Mouse (Mus musculus): ENCODE measurements around the gene AI182371. TPM values are rescaled to one million over a fixed set of nuclear protein-coding genes. Genes with fewer than 3 reads are reported as not detected.

Gene AI182371
- total and polyA plus RNA-seq, 3 experiments, result 0.08 to 3.6 (median 1.6) TPM

DNA sequence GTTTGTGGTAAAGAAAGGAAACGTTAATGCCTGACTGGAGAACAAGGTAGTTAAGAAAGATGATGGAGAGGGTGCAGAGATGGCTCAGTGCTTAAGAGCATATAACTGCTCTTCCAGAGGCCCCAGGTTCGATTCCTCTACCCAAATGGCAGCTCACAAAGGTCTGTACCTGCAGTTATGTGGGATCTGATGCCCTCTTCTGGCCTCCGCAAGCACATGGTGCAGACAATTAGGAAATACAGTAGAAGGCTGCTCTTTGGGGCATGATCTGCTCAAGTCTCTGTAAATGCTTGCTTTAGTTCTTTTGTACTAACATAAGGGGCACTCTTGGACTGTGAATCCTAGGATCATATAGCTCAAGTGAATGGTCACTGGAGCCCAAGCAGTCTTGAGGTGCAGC is 7.4 kb upstream of the AI182371 start:
- H3K9me3 ChIP-seq (replicated peaks), result no peaks in the 10 kb centered on the region
- H3K4me3 ChIP-seq (ENCODE audit: low read depth, low read length), result peak overlapping the region; percentile 86
- peaks cover 18% of the 10 kb centered on the region for H3K36me3 ChIP-seq (replicated peaks)
- ATAC-seq (ENCODE audit: extremely low read depth, insufficient number of reproducible peaks, low FRiP score, poor library complexity, severe bottlenecking), result no peak
- H3K4me1 ChIP-seq (ENCODE audit: insufficient read depth, low read depth, low read length), result peaks cover 41% of the 10 kb centered on the region
- TF ChIP-seq GATA1 (IDR thresholded peaks at IDR 0.05; ENCODE audit: borderline replicate concordance, low read length) (no peak), GATA2 (IDR thresholded peaks at IDR 0.05; ENCODE audit: borderline replicate concordance, low read depth, low read length) (no peak), POLR2AphosphoS5 (IDR thresholded peaks at IDR 0.05; ENCODE audit: insufficient replicate concordance, low read depth, low read length) (no peak), TAL1 (conservative IDR thresholded peaks at IDR 0.05; ENCODE audit: low read depth, low read length) (no peak), CTCF (IDR thresholded peaks at IDR 0.05; ENCODE audit: low read depth, low read length) (no peak)
- peak; percentile 1 for DNase-seq (ENCODE audit: low spot score)
- no peaks in the 10 kb centered on the region for H3K27me3 ChIP-seq (ENCODE audit: insufficient read depth, low read length)

DNA sequence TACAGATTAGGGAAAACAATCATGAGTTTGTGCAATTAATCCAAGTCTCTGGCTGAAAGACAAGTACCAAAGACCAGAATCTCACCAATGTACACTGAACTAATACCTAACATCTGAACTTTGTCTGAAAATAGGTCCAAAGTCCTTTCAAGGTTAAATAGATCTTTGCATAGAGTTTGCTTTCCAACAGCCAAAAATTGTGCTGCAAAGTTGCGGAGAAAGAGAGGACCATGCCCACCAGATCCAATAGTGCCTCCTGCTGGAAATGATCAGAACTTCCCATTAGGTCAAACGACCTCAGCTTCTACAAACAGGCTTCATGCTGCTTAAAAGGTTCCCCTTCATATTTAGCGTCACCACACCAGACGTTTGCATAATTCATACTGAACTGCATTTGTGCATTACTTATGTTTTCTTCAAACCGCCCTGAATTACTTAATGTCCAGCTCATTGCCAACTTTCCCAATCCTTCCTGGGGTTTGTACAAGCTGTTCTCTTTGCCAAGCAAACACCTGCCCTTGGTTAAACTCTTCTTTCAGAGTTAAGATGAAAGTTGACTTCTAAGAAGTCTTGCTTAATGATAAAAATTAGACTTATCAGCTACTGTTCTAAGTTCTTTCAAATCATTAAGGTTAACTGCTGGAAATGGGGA is 6.8 kb upstream of the AI182371 start:
- no peaks in the 10 kb centered on the region for H3K9me3 ChIP-seq (replicated peaks)
- no peaks in the 10 kb centered on the region for H3K27me3 ChIP-seq (ENCODE audit: insufficient read depth, low read length)
- DNase-seq (ENCODE audit: low spot score), result no peak
- H3K4me1 ChIP-seq (ENCODE audit: insufficient read depth, low read depth, low read length), result peaks cover 46% of the 10 kb centered on the region
- H3K36me3 ChIP-seq (replicated peaks), result peaks cover 15% of the 10 kb centered on the region
- no peak for ATAC-seq (ENCODE audit: extremely low read depth, insufficient number of reproducible peaks, low FRiP score, poor library complexity, severe bottlenecking)
- no peak overlapping the region for H3K4me3 ChIP-seq (ENCODE audit: low read depth, low read length)
- peak; percentile 21; the same call in 1 of the 2 replicates for TF ChIP-seq CTCF (IDR thresholded peaks at IDR 0.05; ENCODE audit: low read depth, low read length)
- TF ChIP-seq GATA2 (IDR thresholded peaks at IDR 0.05; ENCODE audit: borderline replicate concordance, low read depth, low read length), result no peak
- no peak for TF ChIP-seq GATA1 (IDR thresholded peaks at IDR 0.05; ENCODE audit: borderline replicate concordance, low read length)
- no peak for TF ChIP-seq POLR2AphosphoS5 (IDR thresholded peaks at IDR 0.05; ENCODE audit: insufficient replicate concordance, low read depth, low read length)

DNA sequence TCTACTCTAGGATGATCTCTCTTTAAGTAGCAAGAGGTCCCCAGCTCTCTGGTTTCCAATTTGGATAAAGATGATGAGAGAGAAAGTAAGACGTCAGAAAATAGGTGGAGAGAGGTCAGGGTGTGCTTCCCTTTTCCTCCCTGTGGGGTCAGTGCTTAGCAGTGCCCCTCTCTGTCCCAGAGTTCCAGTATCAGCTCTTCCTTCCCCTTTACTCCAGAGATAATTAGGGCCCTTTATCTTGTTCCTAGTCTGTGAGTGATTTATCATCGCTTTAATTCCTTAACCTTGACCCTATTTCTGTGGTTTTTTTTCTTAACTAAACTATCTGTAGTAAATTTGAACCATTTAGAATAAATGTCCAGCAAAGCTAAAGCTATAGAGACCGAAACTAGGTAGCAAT is 3.5 kb upstream of the AI182371 start:
- H3K4me1 ChIP-seq (ENCODE audit: insufficient read depth, low read depth, low read length), result peaks cover 26% of the 10 kb centered on the region
- TF ChIP-seq GATA2 (IDR thresholded peaks at IDR 0.05; ENCODE audit: borderline replicate concordance, low read depth, low read length), result no peak
- TF ChIP-seq TAL1 (conservative IDR thresholded peaks at IDR 0.05; ENCODE audit: low read depth, low read length), result no peak
- TF ChIP-seq GATA1 (IDR thresholded peaks at IDR 0.05; ENCODE audit: borderline replicate concordance, low read length), result no peak
- TF ChIP-seq CTCF (IDR thresholded peaks at IDR 0.05; ENCODE audit: low read depth, low read length), result no peak
- no peak for DNase-seq (ENCODE audit: low spot score)
- no peak for ATAC-seq (ENCODE audit: extremely low read depth, insufficient number of reproducible peaks, low FRiP score, poor library complexity, severe bottlenecking)
- H3K4me3 ChIP-seq (ENCODE audit: low read depth, low read length), result no peak overlapping the region
- 0 out of 2 replicates have a peak, but pooled peaks cover 4% of the 10 kb centered on the region for H3K27me3 ChIP-seq (ENCODE audit: insufficient read depth, low read length)
- no peaks in the 10 kb centered on the region for H3K36me3 ChIP-seq (replicated peaks)
- no peaks in the 10 kb centered on the region for H3K9me3 ChIP-seq (replicated peaks)

DNA sequence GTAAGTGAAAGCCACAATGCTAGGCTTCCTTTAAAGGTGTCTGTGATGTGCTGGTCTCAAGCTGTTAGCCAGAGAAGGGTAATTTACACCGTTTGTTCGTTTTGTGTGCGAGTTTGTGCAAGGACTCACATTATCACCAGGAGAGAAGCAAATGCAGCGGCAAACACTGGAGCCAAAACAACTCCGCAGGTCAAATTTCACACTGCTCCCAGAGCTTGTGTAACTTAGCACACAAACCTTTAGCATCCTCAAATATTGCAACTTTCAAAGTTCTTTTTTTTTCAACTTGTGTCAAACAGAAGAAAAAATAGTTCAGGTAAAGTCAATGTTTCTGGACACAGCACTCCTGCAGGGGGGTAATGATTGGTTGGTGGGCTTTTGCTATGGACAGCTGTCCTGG is 2.2 kb upstream of the AI182371 start:
- H3K4me3 ChIP-seq (ENCODE audit: low read depth, low read length), result no peak overlapping the region
- H3K36me3 ChIP-seq (replicated peaks), result no peaks in the 10 kb centered on the region
- H3K27me3 ChIP-seq (ENCODE audit: insufficient read depth, low read length), result 0 out of 2 replicates have a peak, but pooled peaks cover 4% of the 10 kb centered on the region
- H3K4me1 ChIP-seq (ENCODE audit: insufficient read depth, low read depth, low read length), result peaks cover 17% of the 10 kb centered on the region
- DNase-seq (ENCODE audit: low spot score), result no peak
- no peaks in the 10 kb centered on the region for H3K9me3 ChIP-seq (replicated peaks)
- ATAC-seq (ENCODE audit: extremely low read depth, insufficient number of reproducible peaks, low FRiP score, poor library complexity, severe bottlenecking), result no peak
- TF ChIP-seq CTCF (IDR thresholded peaks at IDR 0.05; ENCODE audit: low read depth, low read length) (no peak), GATA1 (IDR thresholded peaks at IDR 0.05; ENCODE audit: borderline replicate concordance, low read length) (no peak), GATA2 (IDR thresholded peaks at IDR 0.05; ENCODE audit: borderline replicate concordance, low read depth, low read length) (no peak), POLR2AphosphoS5 (IDR thresholded peaks at IDR 0.05; ENCODE audit: insufficient replicate concordance, low read depth, low read length) (no peak), TAL1 (conservative IDR thresholded peaks at IDR 0.05; ENCODE audit: low read depth, low read length) (no peak)

DNA sequence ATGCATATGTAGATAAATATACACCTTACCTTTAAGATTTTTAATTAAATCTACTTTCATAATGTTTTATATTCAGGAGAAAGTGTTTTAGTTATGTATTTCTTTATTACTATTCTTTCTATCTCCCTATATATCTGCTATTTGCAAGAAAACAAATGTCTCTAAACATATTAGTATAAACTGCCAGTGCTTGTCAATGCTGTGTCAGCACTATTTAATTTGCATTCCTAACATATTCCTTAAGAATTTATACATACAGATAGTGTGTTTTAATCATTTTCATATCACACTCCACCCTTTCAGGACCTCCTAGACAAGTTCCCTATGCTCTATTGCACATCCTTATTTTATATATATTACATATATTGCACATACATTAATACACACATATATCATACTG is 1.4 kb upstream of the AI182371 start:
- 0 out of 2 replicates have a peak, but pooled peaks cover 4% of the 10 kb centered on the region for H3K27me3 ChIP-seq (ENCODE audit: insufficient read depth, low read length)
- ATAC-seq (ENCODE audit: extremely low read depth, insufficient number of reproducible peaks, low FRiP score, poor library complexity, severe bottlenecking), result no peak

DNA sequence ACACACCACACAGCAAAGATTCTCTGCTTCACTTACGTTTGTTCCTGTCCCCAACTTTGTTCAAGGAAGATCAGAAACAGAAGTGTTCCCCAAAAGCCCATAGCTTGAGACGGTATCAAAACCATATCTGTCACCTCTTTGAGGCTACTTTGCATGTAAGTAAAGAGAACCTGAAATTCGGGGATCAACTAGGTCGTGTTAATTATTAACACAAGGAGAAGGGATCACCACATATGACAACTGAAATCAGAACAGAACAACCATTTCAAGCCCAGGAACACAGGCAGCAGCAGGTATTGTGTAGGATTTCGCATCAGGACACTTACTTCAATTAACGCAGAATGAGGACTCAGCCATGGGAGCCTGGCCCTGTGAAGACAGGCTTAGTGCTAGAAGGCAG is 814 bp downstream of the AI182371 start:
- H3K4me1 ChIP-seq (ENCODE audit: insufficient read depth, low read depth, low read length), result peaks cover 9% of the 10 kb centered on the region
- no peaks in the 10 kb centered on the region for H3K9me3 ChIP-seq (replicated peaks)
- H3K4me3 ChIP-seq (ENCODE audit: low read depth, low read length), result no peak overlapping the region
- DNase-seq (ENCODE audit: low spot score) (no peak), ATAC-seq (ENCODE audit: extremely low read depth, insufficient number of reproducible peaks, low FRiP score, poor library complexity, severe bottlenecking) (no peak)
- TF ChIP-seq CTCF (IDR thresholded peaks at IDR 0.05; ENCODE audit: low read depth, low read length) (no peak), TAL1 (conservative IDR thresholded peaks at IDR 0.05; ENCODE audit: low read depth, low read length) (no peak), GATA1 (IDR thresholded peaks at IDR 0.05; ENCODE audit: borderline replicate concordance, low read length) (no peak), GATA2 (IDR thresholded peaks at IDR 0.05; ENCODE audit: borderline replicate concordance, low read depth, low read length) (no peak), POLR2AphosphoS5 (IDR thresholded peaks at IDR 0.05; ENCODE audit: insufficient replicate concordance, low read depth, low read length) (no peak)
- H3K27me3 ChIP-seq (ENCODE audit: insufficient read depth, low read length), result 0 out of 2 replicates have a peak, but pooled peaks cover 4% of the 10 kb centered on the region
- no peaks in the 10 kb centered on the region for H3K36me3 ChIP-seq (replicated peaks)

More for the DNA sequence above, 1.4 kb upstream of the AI182371 start:
- TF ChIP-seq GATA2 (IDR thresholded peaks at IDR 0.05; ENCODE audit: borderline replicate concordance, low read depth, low read length) (no peak), GATA1 (IDR thresholded peaks at IDR 0.05; ENCODE audit: borderline replicate concordance, low read length) (no peak)
- no peak for DNase-seq (ENCODE audit: low spot score)
- H3K36me3 ChIP-seq (replicated peaks), result no peaks in the 10 kb centered on the region
- no peaks in the 10 kb centered on the region for H3K9me3 ChIP-seq (replicated peaks)
- no peak overlapping the region for H3K4me3 ChIP-seq (ENCODE audit: low read depth, low read length)
- H3K4me1 ChIP-seq (ENCODE audit: insufficient read depth, low read depth, low read length), result peaks cover 13% of the 10 kb centered on the region

Measured in G1E (cell line).